ENCODE assay signal across 9 mouse cellular contexts in the genomic region with DNA sequence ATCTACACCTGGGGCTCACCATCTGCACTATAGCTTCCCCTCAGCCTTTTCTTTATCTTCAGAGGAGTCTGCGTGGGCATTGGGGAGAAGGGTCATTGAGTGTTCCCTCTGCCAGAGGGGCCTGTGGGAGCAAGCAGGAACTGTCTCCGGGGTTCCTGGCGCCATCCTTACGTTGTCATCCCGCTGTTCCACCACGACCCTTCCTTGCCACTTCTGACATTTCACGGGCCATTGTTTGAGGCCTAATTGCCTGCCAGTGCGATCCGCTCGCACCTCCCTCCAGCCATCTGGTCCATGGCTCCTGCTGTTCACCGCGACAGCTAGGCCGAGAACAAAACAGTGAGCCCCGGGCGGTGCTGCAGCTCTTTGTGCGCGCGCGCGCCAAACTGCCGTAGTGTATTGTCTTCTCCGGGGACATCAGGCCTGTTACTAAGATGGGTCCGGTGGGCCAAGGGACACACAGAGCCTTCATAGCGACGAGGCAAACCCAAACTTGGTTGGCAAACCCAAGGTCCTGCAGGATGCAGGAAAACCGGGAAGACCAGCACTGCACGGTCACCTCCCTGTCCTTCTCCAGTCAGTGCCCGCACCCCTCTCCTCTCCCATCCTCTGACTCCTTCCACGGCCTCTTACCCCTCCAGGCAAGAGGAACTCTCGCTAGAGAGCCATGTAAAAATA. TPM values are rescaled to one million over a fixed set of nuclear protein-coding genes. Genes with fewer than 3 reads are reported as not detected.
DNase-seq lines count a peak whose midpoint lies in the region; ATAC-seq and TF ChIP-seq lines count a peak whose summit lies in the region.
"Had no signal": no experiment of that assay in that cellular context is flagged by ENCODE, and none has a peak within 500 bp of the region (broad histone marks: within the 10 kb centered on the region; RNA-seq: fewer than 3 reads in every experiment).

No protein-coding gene starts in this region.

- H3K27me3 ChIP-seq in erythroblast, embryonic 14.5 days (ENCODE audit: control insufficient read depth), result peaks cover 21% of the 10 kb centered on the region
- H3K27me3 ChIP-seq in heart, postnatal 0 days (ENCODE audit: control insufficient read depth, insufficient read depth, low read length), result no peaks in the 10 kb centered on the region
- H3K27me3 ChIP-seq in midbrain, embryonic 10.5 days (ENCODE audit: low read depth, poor library complexity, severe bottlenecking), result peaks cover 45% of the 10 kb centered on the region

- H3K4me3 ChIP-seq in erythroblast, embryonic 14.5 days (replicated peaks), result peak overlapping the region; percentile 45
- peak overlapping the region; percentile 63 to 64 for H3K4me3 ChIP-seq in ES-E14 (ENCODE audit: insufficient read depth in 1 of 2, low read depth in 1 of 2, low read length in 2 of 2, poor library complexity in 1 of 2, severe bottlenecking in 1 of 2)
- peak overlapping the region; percentile 38 for H3K4me3 ChIP-seq in heart, postnatal 0 days (ENCODE audit: low read depth, low read length)
- peak overlapping the region; percentile 46 for H3K4me3 ChIP-seq in midbrain, embryonic 10.5 days

- DNase-seq in ES-E14 (ENCODE audit: low read depth, low spot score), result no peak
- peak; percentile 86 for DNase-seq in embryo, embryonic 10 days (ENCODE audit: low spot score)
- DNase-seq in heart, postnatal 0 days (ENCODE audit: low spot score), result no peak
- DNase-seq in layer of hippocampus, postnatal 25 days (ENCODE audit: extremely low spot score in 1 of 2, low spot score in 1 of 2), result peak; percentile 55 to 58
- DNase-seq in midbrain, embryonic 10.5 days (ENCODE audit: low spot score), result peak; percentile 86
- peak; percentile 61 for DNase-seq in thymus, postnatal 4 days

- no peak for TF ChIP-seq CTCF in heart, postnatal 0 days (IDR thresholded peaks at IDR 0.05; ENCODE audit: low read depth)

- peaks cover 4% of the 10 kb centered on the region for H3K4me1 ChIP-seq in erythroblast, embryonic 14.5 days (ENCODE audit: control insufficient read depth)
- H3K4me1 ChIP-seq in ES-E14 (ENCODE audit: control insufficient read depth in 2 of 2, insufficient read depth in 2 of 2, low read length in 2 of 2, poor library complexity in 1 of 2), result peaks cover 4 to 13% of the 10 kb centered on the region in 2 experiments; a peak in 2 of 4 replicates
- peaks cover 10% of the 10 kb centered on the region; the same call in 1 of the 2 replicates for H3K4me1 ChIP-seq in heart, postnatal 0 days (ENCODE audit: control insufficient read depth, insufficient read depth)
- H3K4me1 ChIP-seq in midbrain, embryonic 10.5 days, result peaks cover 27% of the 10 kb centered on the region

- in situ Hi-C loops in ES-E14 (cut with MboI; ENCODE audit: low sequenced_read_pairs in 2 of 2, unreplicated experiment in 2 of 2), result no loop called here

- H3K36me3 ChIP-seq in erythroblast, embryonic 14.5 days (ENCODE audit: control insufficient read depth), result no peaks in the 10 kb centered on the region
- H3K36me3 ChIP-seq in ES-E14 (ENCODE audit: control insufficient read depth, insufficient read depth, low read length, poor library complexity, severe bottlenecking), result no peaks in the 10 kb centered on the region
- H3K36me3 ChIP-seq in heart, postnatal 0 days (replicated peaks; ENCODE audit: control insufficient read depth, insufficient read depth, low read length), result no peaks in the 10 kb centered on the region
- no peaks in the 10 kb centered on the region for H3K36me3 ChIP-seq in midbrain, embryonic 10.5 days

- H3K9me3 ChIP-seq in erythroblast, embryonic 14.5 days (ENCODE audit: control insufficient read depth, low read length), result no peaks in the 10 kb centered on the region
- H3K9me3 ChIP-seq in ES-E14 (ENCODE audit: control insufficient read depth, insufficient read depth, low read depth, low read length), result no peaks in the 10 kb centered on the region
- no peaks in the 10 kb centered on the region for H3K9me3 ChIP-seq in heart, postnatal 0 days (replicated peaks; ENCODE audit: control insufficient read depth, low read length)
- H3K9me3 ChIP-seq in midbrain, embryonic 10.5 days (replicated peaks), result no peaks in the 10 kb centered on the region

- WGBS in heart, postnatal 0 days, result 8% methylated on average over 30 of the region's 30 CpGs
- 2% methylated on average over 30 of the region's 30 CpGs for WGBS in midbrain, embryonic 10.5 days

- peak overlapping the region; percentile 67; the same call in 1 of the 2 replicates for H3K27ac ChIP-seq in ES-E14 (ENCODE audit: insufficient read depth, low read depth, low read length, poor library complexity, severe bottlenecking)
- H3K27ac ChIP-seq in heart, postnatal 0 days (ENCODE audit: low read depth), result peak overlapping the region; percentile 27; the same call in 1 of the 2 replicates
- peak overlapping the region; percentile 93 for H3K27ac ChIP-seq in midbrain, embryonic 10.5 days (replicated peaks)

- H3K4me2 ChIP-seq in heart, postnatal 0 days (ENCODE audit: low read depth, low read length), result peak overlapping the region; percentile 64

- peak overlapping the region; percentile 75 for H3K9ac ChIP-seq in ES-E14 (ENCODE audit: insufficient read depth, low read depth, low read length, poor library complexity, severe bottlenecking)
- peak overlapping the region; percentile 42 for H3K9ac ChIP-seq in heart, postnatal 0 days (replicated peaks; ENCODE audit: low read depth, low read length)

- TF ChIP-seq EP300 in heart, postnatal 0 days (IDR thresholded peaks at IDR 0.05; ENCODE audit: low read depth), result no peak

- ATAC-seq in erythroblast, adult 5-6 weeks (replicated peaks; ENCODE audit: low FRiP score, poor library complexity, severe bottlenecking), result no peak
- peak; percentile 37 for ATAC-seq in heart, postnatal 0 days (ENCODE audit: insufficient read depth, low read depth)

TF ChIP-seq in ES-E14, 5 proteins besides CTCF, POLR2A, EP300 and RAD21:
- TF ChIP-seq ZNF384 (IDR thresholded peaks at IDR 0.05; ENCODE audit: low read depth, low read length) (no peak), MAFK (IDR thresholded peaks at IDR 0.05; ENCODE audit: insufficient read depth, low read depth, low read length) (no peak), HCFC1 (IDR thresholded peaks at IDR 0.05; ENCODE audit: borderline replicate concordance, insufficient read depth, low read length) (no peak), ZC3H11A (IDR thresholded peaks at IDR 0.05; ENCODE audit: borderline replicate concordance, low read depth, low read length) (no peak), CHD2 (IDR thresholded peaks at IDR 0.05; ENCODE audit: low read depth, low read length) (no peak)

RNA-seq across cellular contexts. Expression of a gene that starts 8.9 kb away (rescaled TPM):
- polyA plus RNA-seq in erythroblast, embryonic 14.5 days (2012), result not detected in 2 replicates
- not detected in 2 replicates for total RNA-seq in erythroblast, adult 5-6 weeks (2015; ENCODE audit: low replicate concordance)
- not detected in 2 replicates for total RNA-seq in erythroblast, adult 5-6 weeks (2017; ENCODE audit: low replicate concordance)
- not detected in 2 replicates for total RNA-seq in ES-E14 (2012; rRNA removed)
- total RNA-seq in heart, postnatal 0 days (2014; rRNA removed; ENCODE audit: low replicate concordance), result not detected in 2 replicates
- polyA plus RNA-seq in heart, postnatal 0 days (2015; fragmentation: Nextera tagmentation; extraction: Ambion mirVana), result not detected in 2 replicates
- not detected for total RNA-seq in layer of hippocampus, postnatal 25 days (2021)
- 0.11 TPM in 1 of 2 replicates, not detected in the other for polyA plus RNA-seq in midbrain, embryonic 10.5 days (2016; fragmentation: Nextera tagmentation; extraction: Ambion mirVana)
- polyA plus RNA-seq: C2C12 had no signal

RNA-seq across cellular contexts. Expression of a gene that starts 45.9 kb away (rescaled TPM):
- 0.45 and 0.76 TPM in 2 replicates for polyA plus RNA-seq in erythroblast, embryonic 14.5 days (2012)
- total RNA-seq in erythroblast, adult 5-6 weeks (2015; ENCODE audit: low replicate concordance), result 0.63 and 1.9 TPM in 2 replicates
- total RNA-seq in erythroblast, adult 5-6 weeks (2017; ENCODE audit: low replicate concordance), result 0.56 and 2.5 TPM in 2 replicates
- 14.3 and 21.6 TPM in 2 replicates for total RNA-seq in ES-E14 (2012; rRNA removed)
- 12.0 and 14.6 TPM in 2 replicates for total RNA-seq in heart, postnatal 0 days (2014; rRNA removed; ENCODE audit: low replicate concordance)
- polyA plus RNA-seq in heart, postnatal 0 days (2015; fragmentation: Nextera tagmentation; extraction: Ambion mirVana), result 7.6 and 7.9 TPM in 2 replicates
- total RNA-seq in layer of hippocampus, postnatal 25 days (2021), result 10 to 100 TPM; 10.2 to 13.0 TPM
- 28.4 and 29.7 TPM in 2 replicates for polyA plus RNA-seq in midbrain, embryonic 10.5 days (2016; fragmentation: Nextera tagmentation; extraction: Ambion mirVana)

RNA-seq across cellular contexts. Expression of a gene that starts 55.8 kb away (rescaled TPM):
- polyA plus RNA-seq in erythroblast, embryonic 14.5 days (2012), result 0.53 and 1.7 TPM in 2 replicates
- 12.3 and 14.6 TPM in 2 replicates for total RNA-seq in erythroblast, adult 5-6 weeks (2015; ENCODE audit: low replicate concordance)
- total RNA-seq in erythroblast, adult 5-6 weeks (2017; ENCODE audit: low replicate concordance), result 3.9 and 18.1 TPM in 2 replicates
- total RNA-seq in ES-E14 (2012; rRNA removed), result 56.0 and 58.9 TPM in 2 replicates
- total RNA-seq in heart, postnatal 0 days (2014; rRNA removed; ENCODE audit: low replicate concordance), result 19.3 and 22.2 TPM in 2 replicates
- polyA plus RNA-seq in heart, postnatal 0 days (2015; fragmentation: Nextera tagmentation; extraction: Ambion mirVana), result 23.6 and 25.6 TPM in 2 replicates
- total RNA-seq in layer of hippocampus, postnatal 25 days (2021), result 10 to 100 TPM; 32.3 to 32.4 TPM
- polyA plus RNA-seq in midbrain, embryonic 10.5 days (2016; fragmentation: Nextera tagmentation; extraction: Ambion mirVana), result 62.6 and 69.2 TPM in 2 replicates

Comparison
In these comparisons a context has a peak if more than half of its experiments do, and no peak if none do; other contexts are left out.
1. DNase-seq: peak in embryo, embryonic 10 days (single experiment), layer of hippocampus, postnatal 25 days (2 of 2), midbrain, embryonic 10.5 days (single experiment) and thymus, postnatal 4 days (single experiment); none in ES-E14 (single experiment) and heart, postnatal 0 days (single experiment).
2. H3K27ac ChIP-seq: peak in every context shown above with its lines; median percentile 93 in midbrain, embryonic 10.5 days; 67 in ES-E14; 27 in heart, postnatal 0 days.
3. Peak in every context shown above with its lines, with median percentiles within 50 percentile points of each other: H3K4me3 ChIP-seq.